Mouse (Mus musculus): ENCODE measurements around the gene Dbt.

GRCm38 (mm10) chr3:116480937-116481336, 31.9 kb upstream of the Dbt start:
- TF ChIP-seq CTCF (IDR thresholded peaks at IDR 0.05; ENCODE audit: low read depth), result no peak
- TF ChIP-seq EP300 (IDR thresholded peaks at IDR 0.05; ENCODE audit: low read depth), result no peak

Data from liver, postnatal 0 days (tissue).